Mouse (Mus musculus) lung, postnatal 0 days (tissue): ENCODE data around the gene Wdr73.

Experiments
- CTCF ChIP-seq: IDR thresholded peaks from 2 replicates; pipeline ENCODE4 v1.5.1; 2016; ENCODE audit warnings: antibody characterized with exemption, mild to moderate bottlenecking
- EP300 ChIP-seq: IDR thresholded peaks from 2 replicates; pipeline ENCODE4 v1.6.1; 2016; ENCODE audit warnings: antibody characterized with exemption, mild to moderate bottlenecking, control low read depth

DNA sequence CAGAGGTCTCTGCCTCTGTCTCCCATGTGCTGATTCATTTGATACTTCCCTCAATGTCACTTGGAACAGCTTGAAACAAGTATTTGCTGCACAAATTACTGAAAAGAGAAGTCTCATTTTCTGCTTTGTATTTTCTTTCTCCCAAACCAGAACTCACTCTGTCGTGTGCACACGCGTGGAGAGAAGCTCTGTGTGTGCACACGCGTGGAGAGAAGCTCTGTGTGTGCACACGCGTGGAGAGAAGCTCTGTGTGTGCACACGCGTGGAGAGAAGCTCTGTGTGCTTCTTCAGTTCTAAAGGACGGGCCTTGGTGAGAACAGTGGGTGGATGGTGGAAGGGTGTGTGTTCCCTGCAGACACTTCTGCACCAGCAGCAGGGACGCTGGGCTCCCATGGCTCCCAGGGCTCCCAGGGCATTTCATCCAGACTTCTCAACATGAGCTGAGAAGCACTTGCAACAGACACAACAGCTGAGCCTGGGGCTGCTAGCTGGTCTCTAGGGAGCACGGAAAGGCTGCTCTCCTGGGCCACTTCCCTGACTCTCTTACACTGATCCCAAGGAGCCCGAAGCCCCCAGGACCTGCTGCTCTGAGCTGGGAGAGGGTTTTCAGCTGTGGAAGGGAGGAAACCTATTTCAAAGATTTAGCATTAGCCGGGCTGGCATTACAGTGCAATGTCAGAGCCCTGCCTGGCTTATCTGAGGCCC is 6.1 kb downstream of the Wdr73 start:
- TF ChIP-seq CTCF (no peak), EP300 (no peak)
